Comparison of ENCODE assay signal across 21 mouse cellular contexts in the genomic region with DNA sequence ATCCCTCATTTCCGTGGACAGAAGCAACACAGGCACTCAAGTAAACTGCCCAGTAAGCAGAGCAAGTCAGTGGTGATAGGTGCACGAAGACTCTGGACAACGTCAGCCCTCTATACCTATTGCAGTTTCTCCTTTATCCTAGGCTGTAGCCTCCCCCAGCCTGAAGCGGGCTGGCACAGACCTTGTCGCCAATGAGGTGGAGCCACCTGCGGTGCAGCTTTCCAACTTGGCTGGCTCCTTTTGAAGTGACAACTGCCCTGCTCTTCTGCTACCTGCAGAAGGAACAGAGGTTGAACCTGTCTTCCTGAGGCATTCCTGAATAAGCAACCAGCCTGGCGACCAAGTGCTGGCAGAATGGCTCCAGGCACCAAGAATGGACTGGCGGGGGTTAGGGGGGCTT.
"Had no signal": no experiment of that assay in that cellular context is flagged by ENCODE, and none has a peak within 500 bp of the region (broad histone marks: within the 10 kb centered on the region; RNA-seq: fewer than 3 reads in every experiment).

No protein-coding gene starts in this region.

- H3K9ac ChIP-seq: forebrain, postnatal 0 days; heart, embryonic 13.5 days; heart, embryonic 15.5 days; hindbrain, embryonic 13.5 days; hindbrain, embryonic 15.5 days; kidney, embryonic 15.5 days; limb, embryonic 13.5 days; limb, embryonic 15.5 days; liver, embryonic 14.5 days had no signal

- H3K4me3 ChIP-seq: heart, embryonic 13.5 days; heart, embryonic 15.5 days; hindbrain, embryonic 13.5 days; hindbrain, embryonic 15.5 days; kidney, embryonic 15.5 days; limb, embryonic 13.5 days; limb, embryonic 15.5 days had no signal

- DNase-seq: forebrain, postnatal 0 days; gastrocnemius, postnatal 14 days; gastrocnemius, postnatal 36 days; heart, adult 18-20 months; heart, postnatal 14 days; heart, postnatal 36 days; layer of hippocampus, adult 9-11 months; layer of hippocampus, postnatal 36 days; left cerebral cortex, postnatal 4 days had no signal

- H3K36me3 ChIP-seq: heart, embryonic 13.5 days; heart, embryonic 15.5 days; hindbrain, embryonic 13.5 days; hindbrain, embryonic 15.5 days; kidney, embryonic 15.5 days; limb, embryonic 13.5 days; limb, embryonic 15.5 days had no signal

- ATAC-seq: forebrain, postnatal 0 days; hindbrain, postnatal 0 days; intestine, embryonic 16.5 days had no signal

- H3K4me2 ChIP-seq: heart, embryonic 11.5 days; heart, embryonic 13.5 days; heart, embryonic 15.5 days; hindbrain, embryonic 13.5 days; hindbrain, embryonic 15.5 days; kidney, embryonic 15.5 days; limb, embryonic 13.5 days; limb, embryonic 15.5 days; liver, embryonic 11.5 days had no signal

- H3K27ac ChIP-seq: heart, embryonic 13.5 days; heart, embryonic 15.5 days; hindbrain, embryonic 13.5 days; hindbrain, embryonic 15.5 days; hindbrain, postnatal 0 days; kidney, embryonic 15.5 days; limb, embryonic 13.5 days; limb, embryonic 15.5 days; liver, embryonic 14.5 days had no signal

- H3K9me3 ChIP-seq: heart, embryonic 13.5 days; heart, embryonic 15.5 days; hindbrain, embryonic 13.5 days; hindbrain, embryonic 15.5 days; kidney, embryonic 15.5 days; limb, embryonic 13.5 days; limb, embryonic 15.5 days had no signal

- H3K4me1 ChIP-seq: heart, embryonic 13.5 days; heart, embryonic 15.5 days; hindbrain, embryonic 13.5 days; hindbrain, embryonic 15.5 days; kidney, embryonic 15.5 days had no signal

- H3K27me3 ChIP-seq: heart, embryonic 15.5 days; hindbrain, embryonic 13.5 days; hindbrain, embryonic 15.5 days; kidney, embryonic 15.5 days; limb, embryonic 13.5 days; limb, embryonic 15.5 days had no signal
